Mouse (Mus musculus): Measurements from ENCODE around the gene Spink4.
"Not testable (repeated sequence)": the region's sequence is repeated elsewhere in the genome, so short reads cannot be mapped to it uniquely, and the experiment has no call there.

Gene Spink4

GRCm38 (mm10) chr4:40906298-40906697, 13.6 kb upstream of the Spink4 start:
- peak in 1 of 2 experiments; percentile 23 for DNase-seq

- DNase-seq: peak; percentile 78 to 85
Observed at GRCm38 (mm10) chr4:40908261-40908969, 11.4 kb upstream of the Spink4 start.

- no peak for DNase-seq
Observed at GRCm38 (mm10) chr4:40914287-40914867, 5.5 kb upstream of the Spink4 start.

GRCm38 (mm10) chr4:40915947-40916346, 3.9 kb upstream of the Spink4 start:
- peak in 1 of 2 experiments; percentile 46 for DNase-seq

- DNase-seq: peak; percentile 18 to 60
Observed at GRCm38 (mm10) chr4:40916592-40917155, 3.2 kb upstream of the Spink4 start.

GRCm38 (mm10) chr4:40920576-40920975, 724 bp downstream of the Spink4 start:
- no peak for DNase-seq

- DNase-seq: no peak
Observed at GRCm38 (mm10) chr4:40921288-40921687, 1.4 kb downstream of the Spink4 start.

GRCm38 (mm10) chr4:40923087-40923651, 3.3 kb downstream of the Spink4 start:
- peak; percentile 34 to 71 for DNase-seq

GRCm38 (mm10) chr4:40925568-40925967, 5.7 kb downstream of the Spink4 start:
- DNase-seq: no peak

- no peak for DNase-seq
Observed at GRCm38 (mm10) chr4:40929046-40929445, 9.2 kb downstream of the Spink4 start.

- DNase-seq: no peak
Observed at GRCm38 (mm10) chr4:40933694-40934093, 13.8 kb downstream of the Spink4 start.

GRCm38 (mm10) chr4:40934369-40934768, 14.5 kb downstream of the Spink4 start:
- DNase-seq: not testable (repeated sequence)

GRCm38 (mm10) chr4:40936175-40936839, 16.5 kb downstream of the Spink4 start:
- DNase-seq: no peak

GRCm38 (mm10) chr4:40938793-40939192, 18.9 kb downstream of the Spink4 start:
- no peak for DNase-seq

- no peak for DNase-seq
Observed at GRCm38 (mm10) chr4:40943651-40944050, 23.8 kb downstream of the Spink4 start.

- no peak for DNase-seq
Observed at GRCm38 (mm10) chr4:40946516-40947121, 26.8 kb downstream of the Spink4 start.

- DNase-seq: no peak
Observed at GRCm38 (mm10) chr4:40947565-40948159, 27.8 kb downstream of the Spink4 start.

- peak; percentile 98 to 99 for DNase-seq
Observed at GRCm38 (mm10) chr4:40948160-40948708, 28.4 kb downstream of the Spink4 start, which contains the start of the genes Bag1 and Chmp5. TSS of gene Bag1 (minus strand) at chr4:40948294. TSS of gene Chmp5 (plus strand) at chr4:40948407.

- DNase-seq: peak; percentile 47 to 67
Observed at GRCm38 (mm10) chr4:40953521-40953920, 33.7 kb downstream of the Spink4 start.

GRCm38 (mm10) chr4:40955942-40956341, 36.1 kb downstream of the Spink4 start:
- no peak for DNase-seq

GRCm38 (mm10) chr4:40963536-40963935, 43.7 kb downstream of the Spink4 start:
- no peak for DNase-seq

GRCm38 (mm10) chr4:40969161-40969560, 49.3 kb downstream of the Spink4 start:
- DNase-seq: no peak
